Mouse (Mus musculus) liver, embryonic 16.5 days (tissue): ENCODE measurements at regions not wholly inside any gene's neighbourhood (a gene's known extent, or its start where the extent isn't known, plus 50 kb on each side); places are given as distances from the start of the nearest gene placed in this dataset.

Source experiments
- ATAC-seq: fragments of 200-750 bp; cut with Nextera tagmentation; 2 replicates; pipeline ENCODE4 v1.8.0; 2017; ENCODE audit warnings: low read depth, mild to moderate bottlenecking, moderate number of reproducible peaks, moderate library complexity
- H3K27ac ChIP-seq: fragments of 300-500 bp; sonication (generic); 2 replicates; pipeline ENCODE4 v1.5.1; 2014; ENCODE audit warnings: mild to moderate bottlenecking, low read length
- H3K27me3 ChIP-seq: fragments of 300-500 bp; sonication (generic); 2 replicates; pipeline ENCODE4 v1.6.1; 2014; ENCODE audit warnings: low read depth, low read length, mixed read lengths; ENCODE audit not compliant: control insufficient read depth, insufficient read depth
- H3K36me3 ChIP-seq: fragments of 300-500 bp; sonication (generic); 2 replicates; pipeline ENCODE4 v1.6.1; 2014; ENCODE audit warnings: mild to moderate bottlenecking; ENCODE audit not compliant: control insufficient read depth, insufficient read depth
- H3K4me1 ChIP-seq: fragments of 300-500 bp; sonication (generic); 2 replicates; pipeline ENCODE4 v1.6.1; 2014; ENCODE audit warnings: low read depth, low read length, mixed read lengths; ENCODE audit not compliant: control insufficient read depth
- H3K4me2 ChIP-seq: fragments of 300-500 bp; sonication (generic); 2 replicates; pipeline ENCODE4 v1.6.1; 2014; ENCODE audit warnings: low read depth, low read length, mixed read lengths
- H3K4me3 ChIP-seq: fragments of 300-500 bp; sonication (generic); 2 replicates; pipeline ENCODE4 v1.5.1; 2014; ENCODE audit warnings: low read depth, mild to moderate bottlenecking, low read length
- H3K9ac ChIP-seq: fragments of 300-500 bp; sonication (generic); 2 replicates; pipeline ENCODE4 v1.6.1; 2014; ENCODE audit warnings: low read depth, low read length
- H3K9me3 ChIP-seq: fragments of 300-500 bp; sonication (generic); replicated peaks from 2 replicates; pipeline ENCODE4 v1.6.1; 2016; ENCODE audit warnings: low read length; ENCODE audit not compliant: control insufficient read depth
- WGBS: fragments of 180-500 bp; shearing (Covaris S2); extraction: QIAGEN DNeasy Blood & Tissue Kit; methylation state at CpG from one replicate; pipeline ENCODE4 v1.1.7; 2014; ENCODE audit not compliant: insufficient replicate concordance; 5-methylcytosine and 5-hydroxymethylcytosine counted together

DNA sequence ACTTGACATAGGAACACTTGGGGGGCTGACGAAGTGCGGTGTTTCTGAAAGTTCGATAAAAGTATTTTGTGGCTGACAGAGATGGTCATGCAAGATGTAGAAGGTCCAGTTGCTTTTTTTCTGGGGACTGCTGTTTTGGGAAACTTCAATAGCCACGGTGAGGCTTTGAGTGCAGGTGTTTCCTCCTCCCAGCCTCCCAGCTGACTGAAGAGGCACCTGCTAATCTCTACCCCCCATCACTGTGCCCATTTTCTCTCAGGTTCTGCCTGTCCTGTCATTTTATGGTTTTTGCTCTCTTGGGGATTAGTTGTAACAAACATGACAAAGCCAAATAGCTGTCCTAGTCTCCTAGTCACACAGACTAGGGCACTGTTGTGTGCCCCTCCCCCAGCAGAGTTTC is 495.1 kb upstream of the Adgrl2 start:
- Histone ChIP-seq H3K4me3 (no peak overlapping the region), H3K4me2 (no peak overlapping the region), H3K9me3 (no peaks in the 10 kb centered on the region), H3K36me3 (no peaks in the 10 kb centered on the region), H3K27me3 (no peaks in the 10 kb centered on the region), H3K27ac (no peak overlapping the region), H3K9ac (no peak overlapping the region), H3K4me1 (no peaks in the 10 kb centered on the region)
- WGBS = 50% methylated on average over 4 of the region's 4 CpGs
- ATAC-seq = peak; percentile 24; the same call in 1 of the 2 replicates

DNA sequence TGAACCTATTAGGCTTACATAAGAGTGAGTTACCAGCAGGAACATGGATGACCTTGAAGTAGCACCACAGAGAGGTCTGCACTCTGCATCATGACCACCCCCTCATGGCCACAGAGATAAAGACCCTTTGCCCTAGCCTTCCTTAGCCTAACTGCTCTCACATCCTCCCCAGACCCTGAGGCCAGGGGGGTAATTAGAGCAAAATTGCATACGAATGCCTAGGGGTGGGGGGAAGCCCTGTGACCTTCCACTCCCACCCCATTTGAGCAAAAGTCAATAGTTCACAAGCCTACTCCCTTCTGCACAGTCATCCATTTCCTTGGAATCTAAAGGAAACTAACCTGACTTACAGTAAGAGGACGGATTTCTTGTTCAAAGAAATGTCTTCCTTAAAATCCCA is 494.0 kb upstream of the Adgrl2 start:
- Histone ChIP-seq H3K9ac (no peak overlapping the region), H3K27ac (no peak overlapping the region), H3K9me3 (no peaks in the 10 kb centered on the region), H3K4me3 (no peak overlapping the region), H3K4me2 (no peak overlapping the region), H3K4me1 (no peaks in the 10 kb centered on the region), H3K36me3 (no peaks in the 10 kb centered on the region), H3K27me3 (no peaks in the 10 kb centered on the region)
- 50% methylated on average over 2 of the region's 2 CpGs for WGBS
- ATAC-seq = no peak

GRCm38 (mm10) chr3:149476151-149476550 is 485.8 kb upstream of the Adgrl2 start:
- H3K4me3 ChIP-seq = no peak overlapping the region
- H3K36me3 ChIP-seq = no peaks in the 10 kb centered on the region
- no peaks in the 10 kb centered on the region for H3K9me3 ChIP-seq
- H3K4me1 ChIP-seq = no peaks in the 10 kb centered on the region
- ATAC-seq = no peak
- no peak overlapping the region for H3K27ac ChIP-seq
- H3K9ac ChIP-seq = no peak overlapping the region
- WGBS = 52% methylated on average over 2 of the region's 2 CpGs
- H3K27me3 ChIP-seq = no peaks in the 10 kb centered on the region
- H3K4me2 ChIP-seq = no peak overlapping the region

- H3K27me3 ChIP-seq = no peaks in the 10 kb centered on the region
- no peaks in the 10 kb centered on the region for H3K4me1 ChIP-seq
- no peak overlapping the region for H3K4me2 ChIP-seq
- H3K4me3 ChIP-seq = no peak overlapping the region
- no peaks in the 10 kb centered on the region for H3K9me3 ChIP-seq
- H3K36me3 ChIP-seq = no peaks in the 10 kb centered on the region
- ATAC-seq = no peak
- H3K27ac ChIP-seq = no peak overlapping the region
- no peak overlapping the region for H3K9ac ChIP-seq
- WGBS = 69% methylated on average over 5 of the region's 5 CpGs
Observed at GRCm38 (mm10) chr3:149466973-149467372, 476.6 kb upstream of the Adgrl2 start.

- no peak overlapping the region for H3K27ac ChIP-seq
- no peak overlapping the region for H3K4me2 ChIP-seq
- no peaks in the 10 kb centered on the region for H3K9me3 ChIP-seq
- ATAC-seq = no peak
- no peak overlapping the region for H3K4me3 ChIP-seq
- no peak overlapping the region for H3K9ac ChIP-seq
- WGBS = 66% methylated on average over 5 of the region's 5 CpGs
- H3K4me1 ChIP-seq = no peaks in the 10 kb centered on the region
- H3K36me3 ChIP-seq = no peaks in the 10 kb centered on the region
- H3K27me3 ChIP-seq = no peaks in the 10 kb centered on the region
Observed at GRCm38 (mm10) chr3:149464603-149465002, 474.2 kb upstream of the Adgrl2 start.

DNA sequence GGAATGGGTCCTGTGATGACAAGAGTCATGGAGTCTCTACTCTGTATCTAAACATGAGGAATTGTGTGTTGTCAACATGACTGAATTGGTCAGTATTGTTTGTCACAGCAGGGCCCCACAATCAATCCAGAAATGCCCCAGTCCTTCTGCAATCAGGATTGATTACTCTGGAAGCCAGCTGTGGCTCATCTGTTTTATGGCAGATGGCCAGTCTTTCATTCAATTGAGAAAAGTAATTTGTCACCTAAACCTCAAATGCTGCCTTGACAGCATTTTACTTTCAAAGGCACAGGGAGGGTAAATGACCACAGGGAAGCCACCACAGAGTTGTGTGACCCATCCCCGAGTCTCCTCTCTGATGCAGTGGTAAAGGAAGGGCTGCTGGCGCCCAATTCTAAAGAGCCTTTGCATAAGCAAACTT is 471.8 kb upstream of the Adgrl2 start:
- Histone ChIP-seq H3K4me2 (no peak overlapping the region), H3K27ac (no peak overlapping the region), H3K9me3 (no peaks in the 10 kb centered on the region), H3K4me3 (no peak overlapping the region), H3K9ac (no peak overlapping the region), H3K4me1 (no peaks in the 10 kb centered on the region), H3K27me3 (no peaks in the 10 kb centered on the region), H3K36me3 (no peaks in the 10 kb centered on the region)
- ATAC-seq = no peak
- 45% methylated on average over 2 of the region's 2 CpGs for WGBS

DNA sequence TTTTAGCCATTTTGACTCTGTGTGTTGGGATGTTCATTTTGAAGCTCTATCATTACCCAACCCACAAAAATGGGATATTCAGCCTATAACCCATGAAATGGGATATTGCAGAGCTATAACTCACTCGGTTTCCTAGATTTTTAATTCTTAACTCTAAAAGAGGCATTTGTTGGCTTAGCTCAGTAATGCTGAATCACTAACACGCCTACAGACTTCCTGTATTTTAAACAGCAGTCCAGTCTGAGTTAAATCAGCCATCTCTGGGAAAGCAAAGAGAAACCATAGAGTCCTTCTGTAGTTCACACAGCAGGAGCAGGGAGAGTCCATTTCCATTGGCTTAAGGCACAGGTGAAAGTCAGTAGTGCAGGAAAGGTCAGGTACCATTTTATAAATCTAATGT is 471.3 kb upstream of the Adgrl2 start:
- Histone ChIP-seq H3K4me2 (no peak overlapping the region), H3K27me3 (no peaks in the 10 kb centered on the region), H3K9ac (no peak overlapping the region), H3K27ac (no peak overlapping the region), H3K4me3 (no peak overlapping the region), H3K36me3 (no peaks in the 10 kb centered on the region), H3K4me1 (no peaks in the 10 kb centered on the region), H3K9me3 (no peaks in the 10 kb centered on the region)
- ATAC-seq = no peak
- WGBS = 38% methylated on average over 2 of the region's 2 CpGs

- H3K4me1 ChIP-seq = no peaks in the 10 kb centered on the region
- H3K36me3 ChIP-seq = no peaks in the 10 kb centered on the region
- H3K4me3 ChIP-seq = no peak overlapping the region
- WGBS = 59% methylated on average over 3 of the region's 3 CpGs
- H3K9ac ChIP-seq = no peak overlapping the region
- no peak for ATAC-seq
- no peaks in the 10 kb centered on the region for H3K9me3 ChIP-seq
- no peak overlapping the region for H3K4me2 ChIP-seq
- no peak overlapping the region for H3K27ac ChIP-seq
- no peaks in the 10 kb centered on the region for H3K27me3 ChIP-seq
Observed at GRCm38 (mm10) chr3:149449376-149449775, 459.0 kb upstream of the Adgrl2 start.

- no peak overlapping the region for H3K4me2 ChIP-seq
- no peaks in the 10 kb centered on the region for H3K27me3 ChIP-seq
- H3K4me3 ChIP-seq = no peak overlapping the region
- no peaks in the 10 kb centered on the region for H3K36me3 ChIP-seq
- no peak for ATAC-seq
- H3K9ac ChIP-seq = no peak overlapping the region
- H3K9me3 ChIP-seq = no peaks in the 10 kb centered on the region
- 41% methylated on average over 6 of the region's 6 CpGs for WGBS
- H3K27ac ChIP-seq = no peak overlapping the region
- H3K4me1 ChIP-seq = no peaks in the 10 kb centered on the region
Observed at GRCm38 (mm10) chr3:149445991-149446564, 455.7 kb upstream of the Adgrl2 start.
